Mouse (Mus musculus) embryonic facial prominence, embryonic 15.5 days (tissue): ENCODE measurements around the gene BC004004. TPM values are rescaled to one million over a fixed set of nuclear protein-coding genes. Genes with fewer than 3 reads are reported as not detected.

Experiments
- ATAC-seq: fragments of 200-750 bp; cut with Nextera tagmentation; 2 replicates; pipeline ENCODE4 v1.8.0; 2017; ENCODE audit warnings: low read depth, moderate TSS enrichment; ENCODE audit not compliant: insufficient number of reproducible peaks, low FRiP score, low TSS enrichment
- H3K27ac ChIP-seq: fragments of 300-500 bp; sonication (generic); replicated peaks from 2 replicates; pipeline ENCODE4 v1.5.1; 2015; ENCODE audit warnings: mild to moderate bottlenecking, inconsistent platforms
- H3K27me3 ChIP-seq: fragments of 300-500 bp; sonication (generic); 2 replicates; pipeline ENCODE4 v1.6.1; 2015; ENCODE audit warnings: inconsistent platforms
- H3K36me3 ChIP-seq: fragments of 300-500 bp; sonication (generic); 2 replicates; pipeline ENCODE4 v1.6.1; 2015; ENCODE audit warnings: mild to moderate bottlenecking, inconsistent platforms
- H3K4me1 ChIP-seq: fragments of 300-500 bp; sonication (generic); 2 replicates; pipeline ENCODE4 v1.6.1; 2015; ENCODE audit warnings: inconsistent platforms
- H3K4me2 ChIP-seq: fragments of 300-500 bp; sonication (generic); replicated peaks from 2 replicates; pipeline ENCODE4 v1.6.1; 2015; ENCODE audit warnings: mild to moderate bottlenecking, inconsistent platforms
- H3K4me3 ChIP-seq: fragments of 300-500 bp; sonication (generic); replicated peaks from 2 replicates; pipeline ENCODE4 v1.5.1; 2015; ENCODE audit warnings: mild to moderate bottlenecking, inconsistent platforms
- H3K9ac ChIP-seq: fragments of 300-500 bp; sonication (generic); 2 replicates; pipeline ENCODE4 v1.6.1; 2015; ENCODE audit warnings: inconsistent platforms
- H3K9me3 ChIP-seq: fragments of 300-500 bp; sonication (generic); replicated peaks from 2 replicates; pipeline ENCODE4 v1.6.1; 2016; ENCODE audit warnings: inconsistent platforms
- WGBS: fragments of 180-500 bp; shearing (Covaris S2); methylation state at CpG from one replicate; pipeline ENCODE4 v1.1.7; 2015; 5-methylcytosine and 5-hydroxymethylcytosine counted together
- polyA plus RNA-seq: library from polyadenylated mRNA; unstranded; fragments of >200 nt; fragmentation: Nextera tagmentation; extraction: Ambion mirVana; gene quantifications from 2 replicates; pipeline ENCODE4 v1.2.1, GENCODE M21; 2015

Gene BC004004
- 82.1 and 85.8 TPM in 2 replicates for polyA plus RNA-seq

- peak within 1 kb of the TSS; percentile 61 for H3K4me2 ChIP-seq
- ATAC-seq, result peak; percentile 88
- peak within 1 kb of the TSS; percentile 86 for H3K9ac ChIP-seq
- H3K27ac ChIP-seq, result peak within 1 kb of the TSS; percentile 98
- H3K36me3 ChIP-seq, result no peaks in the 10 kb centered on the region
- peaks cover 26% of the 10 kb centered on the region for H3K4me1 ChIP-seq
- no peaks in the 10 kb centered on the region for H3K9me3 ChIP-seq
- H3K27me3 ChIP-seq, result no peaks in the 10 kb centered on the region
- under 1% methylated on average over 61 of the region's 63 CpGs for WGBS
- peak within 1 kb of the TSS; percentile 85 for H3K4me3 ChIP-seq
These were observed at the start of gene BC004004 for GRCm38 (mm10) chr17:29268682-29269348. Gene BC004004 (plus strand): TSS chr17:29268788.

GRCm38 (mm10) chr17:29220631-29221030 is 48.0 kb upstream of the BC004004 start:
- Histone ChIP-seq H3K9ac (no peak overlapping the region), H3K9me3 (no peaks in the 10 kb centered on the region), H3K27me3 (peaks cover 5% of the 10 kb centered on the region), H3K4me3 (no peak overlapping the region), H3K27ac (no peak overlapping the region), H3K4me2 (no peak overlapping the region), H3K36me3 (no peaks in the 10 kb centered on the region), H3K4me1 (peaks cover 11% of the 10 kb centered on the region; the same call in 1 of the 2 replicates)
- 62% methylated on average over 14 of the region's 14 CpGs for WGBS
- no peak for ATAC-seq

- H3K36me3 ChIP-seq, result no peaks in the 10 kb centered on the region
- H3K9me3 ChIP-seq, result no peaks in the 10 kb centered on the region
- 79% methylated on average over 10 of the region's 10 CpGs for WGBS
- H3K4me2 ChIP-seq, result no peak overlapping the region
- ATAC-seq, result no peak
- peaks cover 23% of the 10 kb centered on the region for H3K4me1 ChIP-seq
- peaks cover 4% of the 10 kb centered on the region; the same call in 1 of the 2 replicates for H3K27me3 ChIP-seq
- no peak overlapping the region for H3K4me3 ChIP-seq
- H3K9ac ChIP-seq, result no peak overlapping the region
- H3K27ac ChIP-seq, result no peak overlapping the region
These were observed 37.5 kb upstream of the BC004004 start for GRCm38 (mm10) chr17:29231109-29231508.

GRCm38 (mm10) chr17:29236111-29236510 is 32.5 kb upstream of the BC004004 start:
- no peak for ATAC-seq
- Histone ChIP-seq H3K9me3 (no peaks in the 10 kb centered on the region), H3K4me2 (peak overlapping the region; percentile 99), H3K27ac (no peak overlapping the region), H3K4me1 (peaks cover 32% of the 10 kb centered on the region), H3K4me3 (peak overlapping the region; percentile 65; the same call in 1 of the 2 replicates), H3K9ac (no peak overlapping the region), H3K36me3 (no peaks in the 10 kb centered on the region), H3K27me3 (peaks cover 11% of the 10 kb centered on the region)
- WGBS, result 58% methylated on average over 7 of the region's 7 CpGs

GRCm38 (mm10) chr17:29237267-29237771 is 31.3 kb upstream of the BC004004 start:
- 2% methylated on average over 32 of the region's 32 CpGs for WGBS
- peak overlapping the region; percentile 55 for H3K9ac ChIP-seq
- H3K9me3 ChIP-seq, result no peaks in the 10 kb centered on the region
- H3K4me1 ChIP-seq, result peaks cover 32% of the 10 kb centered on the region
- no peak for ATAC-seq
- H3K36me3 ChIP-seq, result no peaks in the 10 kb centered on the region
- H3K4me3 ChIP-seq, result peak overlapping the region; percentile 65
- peak overlapping the region; percentile 99 for H3K4me2 ChIP-seq
- peak overlapping the region; percentile 74; the same call in 1 of the 2 replicates for H3K27ac ChIP-seq
- peaks cover 11% of the 10 kb centered on the region for H3K27me3 ChIP-seq

- Histone ChIP-seq H3K4me1 (peaks cover 31% of the 10 kb centered on the region), H3K4me2 (peak within 1 kb of the TSS; percentile 99), H3K4me3 (peak within 1 kb of the TSS; percentile 65), H3K27me3 (peaks cover 11% of the 10 kb centered on the region), H3K9me3 (no peaks in the 10 kb centered on the region), H3K36me3 (no peaks in the 10 kb centered on the region), H3K9ac (peak within 1 kb of the TSS; percentile 55), H3K27ac (peak within 1 kb of the TSS; percentile 74)
- WGBS, result under 1% methylated on average over 66 of the region's 73 CpGs
- ATAC-seq, result peak; percentile 51
These were observed 30.7 kb upstream of the BC004004 start, which contains the start of gene Cpne5 for GRCm38 (mm10) chr17:29237772-29238420. Gene Cpne5 (minus strand): TSS chr17:29238167.

- WGBS, result 2% methylated on average over 23 of the region's 23 CpGs
These were observed 30.1 kb upstream of the BC004004 start for GRCm38 (mm10) chr17:29238421-29238945.

GRCm38 (mm10) chr17:29244912-29245311 is 23.7 kb upstream of the BC004004 start:
- H3K27me3 ChIP-seq, result peaks cover 10% of the 10 kb centered on the region
- H3K9ac ChIP-seq, result no peak overlapping the region
- H3K4me3 ChIP-seq, result no peak overlapping the region
- ATAC-seq, result no peak
- no peak overlapping the region for H3K4me2 ChIP-seq
- H3K9me3 ChIP-seq, result no peaks in the 10 kb centered on the region
- no peaks in the 10 kb centered on the region for H3K36me3 ChIP-seq
- peaks cover 49% of the 10 kb centered on the region for H3K4me1 ChIP-seq
- peak overlapping the region; percentile 13; the same call in 1 of the 2 replicates for H3K27ac ChIP-seq
- 9% methylated on average over 11 of the region's 12 CpGs for WGBS

More at GRCm38 (mm10) chr17:29238421-29238945, 30.1 kb upstream of the BC004004 start:
- Histone ChIP-seq H3K4me2 (peak overlapping the region; percentile 99), H3K36me3 (no peaks in the 10 kb centered on the region), H3K27me3 (peaks cover 12% of the 10 kb centered on the region), H3K9ac (peak overlapping the region; percentile 55; the same call in 1 of the 2 replicates), H3K4me1 (peaks cover 29% of the 10 kb centered on the region), H3K9me3 (no peaks in the 10 kb centered on the region), H3K4me3 (peak overlapping the region; percentile 65), H3K27ac (no peak overlapping the region)
- ATAC-seq, result peak; percentile 13; the same call in 1 of the 2 replicates

GRCm38 (mm10) chr17:29245725-29246124 is 22.9 kb upstream of the BC004004 start:
- Histone ChIP-seq H3K4me3 (no peak overlapping the region), H3K36me3 (peaks cover 5% of the 10 kb centered on the region; the same call in 1 of the 2 replicates), H3K9me3 (no peaks in the 10 kb centered on the region), H3K4me2 (no peak overlapping the region), H3K27me3 (0 out of 2 replicates have a peak, but pooled peaks cover 6% of the 10 kb centered on the region), H3K9ac (no peak overlapping the region), H3K27ac (no peak overlapping the region), H3K4me1 (peaks cover 49% of the 10 kb centered on the region)
- 41% methylated on average over 7 of the region's 7 CpGs for WGBS
- ATAC-seq, result no peak

GRCm38 (mm10) chr17:29246602-29247001 is 22.0 kb upstream of the BC004004 start:
- H3K9ac ChIP-seq, result no peak overlapping the region
- no peaks in the 10 kb centered on the region for H3K9me3 ChIP-seq
- peaks cover 55% of the 10 kb centered on the region for H3K4me1 ChIP-seq
- peaks cover 12% of the 10 kb centered on the region; the same call in 1 of the 2 replicates for H3K36me3 ChIP-seq
- ATAC-seq, result 0 out of 2 replicates have a peak, but pooled peaks have one; percentile 41
- 8% methylated on average over 5 of the region's 5 CpGs for WGBS
- H3K27ac ChIP-seq, result no peak overlapping the region
- H3K4me3 ChIP-seq, result no peak overlapping the region
- H3K4me2 ChIP-seq, result no peak overlapping the region
- 0 out of 2 replicates have a peak, but pooled peaks cover 6% of the 10 kb centered on the region for H3K27me3 ChIP-seq

- WGBS, result 49% methylated on average over 13 of the region's 13 CpGs
- Histone ChIP-seq H3K4me2 (no peak overlapping the region), H3K4me3 (no peak overlapping the region), H3K9ac (no peak overlapping the region), H3K36me3 (peaks cover 16% of the 10 kb centered on the region; the same call in 1 of the 2 replicates), H3K27me3 (0 out of 2 replicates have a peak, but pooled peaks cover 6% of the 10 kb centered on the region), H3K9me3 (no peaks in the 10 kb centered on the region), H3K4me1 (peaks cover 68% of the 10 kb centered on the region), H3K27ac (peak overlapping the region; percentile 58)
- no peak for ATAC-seq
These were observed 20.7 kb upstream of the BC004004 start for GRCm38 (mm10) chr17:29247881-29248280.
